Mouse (Mus musculus): ENCODE measurements at regions not wholly inside any gene's neighbourhood (a gene's known extent, or its start where the extent isn't known, plus 50 kb on each side); places are given as distances from the start of the nearest gene placed in this dataset.

GRCm38 (mm10) chr7:82063407-82063806 lies 71.3 kb upstream of the Bnc1 start:
- TF ChIP-seq CTCF (IDR thresholded peaks at IDR 0.05; ENCODE audit: borderline replicate concordance, extremely low read depth, insufficient read depth, insufficient read length): no peak
- TF ChIP-seq POLR2A (IDR thresholded peaks at IDR 0.05; ENCODE audit: borderline replicate concordance, extremely low read depth, insufficient read depth, insufficient read length, poor library complexity, severe bottlenecking): no peak

Measured in brain, embryonic 14.5 days (tissue).